Mouse (Mus musculus): Measurements from ENCODE around the gene Dffa.
A peak's percentile ranks its signal among the peaks of the same experiment; 100 is the strongest.

The Dffa gene

DNA sequence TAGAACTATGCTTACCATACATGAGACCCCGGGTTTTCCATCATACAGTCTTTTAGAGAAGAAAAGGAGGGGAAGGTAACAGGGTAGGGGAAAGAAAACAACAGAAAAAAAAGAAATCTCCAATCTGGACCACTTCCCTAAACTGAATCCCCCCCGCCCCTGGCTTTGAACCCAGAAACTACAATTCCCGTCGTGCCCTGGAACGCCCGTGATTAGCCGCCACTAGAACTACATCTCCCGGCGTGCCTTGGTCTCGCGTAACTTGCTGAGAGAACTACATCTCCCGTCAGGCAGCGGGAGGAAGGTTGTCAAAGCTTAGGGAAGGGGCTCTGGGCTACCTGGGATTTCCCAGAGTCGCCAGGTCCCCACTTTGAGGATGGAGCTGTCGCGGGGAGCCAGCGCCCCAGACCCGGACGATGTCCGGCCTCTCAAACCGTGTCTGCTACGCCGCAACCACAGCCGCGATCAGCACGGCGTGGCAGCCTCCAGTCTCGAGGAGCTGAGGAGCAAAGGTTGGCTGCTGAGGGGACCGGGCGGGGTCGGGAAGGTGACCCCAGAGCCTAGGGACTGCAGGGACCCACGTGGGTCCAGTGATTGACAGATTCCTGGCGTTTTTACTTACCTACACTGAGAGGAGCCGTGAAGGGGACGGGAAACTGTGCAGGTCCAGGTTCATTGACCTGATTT is at the start of gene Dffa:
TSS of gene Dffa (plus strand) at position 272 of the 687 bp plus-strand sequence.
- DNase-seq (ENCODE audit: low spot score) = peak; percentile 85

DNA sequence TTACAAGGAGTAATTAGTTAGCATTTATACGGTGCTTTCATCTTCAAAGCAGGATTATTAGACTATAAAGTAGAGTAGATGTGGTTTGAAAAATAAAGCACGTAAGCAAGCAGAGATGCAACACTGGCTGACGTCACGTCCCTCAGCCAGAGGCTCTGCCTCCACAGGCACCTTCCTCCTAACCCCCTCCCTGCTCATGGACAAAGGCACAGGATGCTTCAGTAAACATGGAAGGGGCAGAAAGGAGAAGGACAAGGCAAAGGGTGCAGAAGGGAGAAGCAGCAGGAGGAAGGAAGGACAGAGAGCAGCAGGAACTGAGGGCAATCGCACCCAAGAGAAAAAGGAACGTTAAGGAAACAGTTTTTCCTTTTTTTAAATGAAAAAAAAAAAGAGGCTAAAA is 48.1 kb upstream of the Dffa start:
- no peak for DNase-seq (ENCODE audit: low spot score)

DNA sequence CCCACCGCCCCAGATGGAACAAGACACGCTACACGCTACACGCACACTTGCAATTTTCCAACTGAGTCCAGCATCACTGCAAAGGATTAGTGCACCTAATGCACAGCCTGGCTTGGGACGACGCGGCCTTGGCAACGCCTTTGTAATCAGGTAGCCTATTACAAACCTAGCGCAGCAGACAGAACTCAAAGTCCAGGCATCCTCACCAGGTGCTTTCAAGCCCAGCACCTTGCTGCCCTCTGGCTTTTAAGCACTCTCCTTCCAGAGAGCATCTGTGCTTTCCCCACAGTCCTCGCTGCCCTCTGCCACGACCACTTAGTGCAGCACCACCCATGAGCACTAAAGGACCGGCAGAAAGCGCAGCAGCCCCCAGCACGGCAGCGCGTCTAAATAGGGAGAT is 47.0 kb upstream of the Dffa start:
- no peak for DNase-seq (ENCODE audit: low spot score)

DNA sequence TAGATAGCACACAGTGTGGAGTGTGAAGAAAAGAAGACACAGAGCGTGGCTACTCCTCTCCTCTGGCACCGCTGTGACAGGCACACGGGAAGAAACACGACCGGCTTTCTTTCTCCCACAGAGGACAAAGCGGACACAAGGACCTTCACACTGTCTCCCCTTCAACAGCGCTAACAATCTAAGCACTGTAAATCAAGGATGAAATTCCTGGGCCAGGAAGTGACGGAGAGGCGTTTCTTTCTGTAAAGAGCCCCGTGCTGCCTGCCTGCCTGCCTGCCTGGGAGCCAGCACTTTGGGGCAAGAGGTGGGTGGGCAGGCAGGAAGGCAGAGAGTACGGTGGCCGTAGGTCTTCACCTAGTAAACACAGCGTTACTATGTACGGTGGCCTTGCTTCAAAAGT is 46.5 kb upstream of the Dffa start:
- no peak for DNase-seq (ENCODE audit: low spot score)

DNA sequence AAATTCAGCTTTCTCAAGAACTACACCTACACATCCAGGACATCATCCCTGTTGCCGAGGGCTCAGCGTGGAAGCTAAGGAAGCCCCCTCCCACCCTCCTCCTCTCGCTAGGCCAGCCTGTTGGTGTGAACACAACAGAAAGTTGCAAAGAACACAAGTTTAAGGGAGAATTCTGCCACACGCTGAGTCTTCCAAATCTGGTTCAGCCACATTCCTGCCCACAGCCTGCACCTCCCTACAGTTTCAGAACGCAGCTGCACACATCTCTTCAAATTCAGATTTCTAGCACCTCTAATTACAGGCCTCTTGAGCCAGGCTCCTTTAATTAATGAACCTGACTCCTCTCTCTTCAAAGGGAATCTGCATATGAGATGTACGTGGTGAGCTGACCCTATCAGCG is 45.6 kb upstream of the Dffa start:
- no peak for DNase-seq (ENCODE audit: low spot score)

DNA sequence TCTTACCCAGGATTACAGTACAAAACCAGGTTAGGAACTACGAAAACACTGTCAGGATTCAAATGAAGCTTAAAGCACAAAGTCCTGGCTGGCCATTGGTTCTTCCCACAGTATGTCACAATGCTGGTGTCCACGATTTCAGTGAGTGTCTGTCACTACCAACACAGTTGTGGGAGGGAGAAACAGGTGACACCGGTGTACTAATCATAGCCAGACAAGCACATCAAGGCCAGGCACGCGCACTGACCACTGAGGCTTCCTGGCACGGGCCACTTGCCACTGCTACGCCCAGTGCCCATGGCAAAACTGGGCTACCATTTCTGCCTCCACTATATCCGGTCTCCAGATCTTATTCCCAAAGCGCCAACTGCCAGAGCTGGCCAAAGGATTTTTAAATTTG is 44.2 kb upstream of the Dffa start:
- DNase-seq (ENCODE audit: low spot score) = no peak

DNA sequence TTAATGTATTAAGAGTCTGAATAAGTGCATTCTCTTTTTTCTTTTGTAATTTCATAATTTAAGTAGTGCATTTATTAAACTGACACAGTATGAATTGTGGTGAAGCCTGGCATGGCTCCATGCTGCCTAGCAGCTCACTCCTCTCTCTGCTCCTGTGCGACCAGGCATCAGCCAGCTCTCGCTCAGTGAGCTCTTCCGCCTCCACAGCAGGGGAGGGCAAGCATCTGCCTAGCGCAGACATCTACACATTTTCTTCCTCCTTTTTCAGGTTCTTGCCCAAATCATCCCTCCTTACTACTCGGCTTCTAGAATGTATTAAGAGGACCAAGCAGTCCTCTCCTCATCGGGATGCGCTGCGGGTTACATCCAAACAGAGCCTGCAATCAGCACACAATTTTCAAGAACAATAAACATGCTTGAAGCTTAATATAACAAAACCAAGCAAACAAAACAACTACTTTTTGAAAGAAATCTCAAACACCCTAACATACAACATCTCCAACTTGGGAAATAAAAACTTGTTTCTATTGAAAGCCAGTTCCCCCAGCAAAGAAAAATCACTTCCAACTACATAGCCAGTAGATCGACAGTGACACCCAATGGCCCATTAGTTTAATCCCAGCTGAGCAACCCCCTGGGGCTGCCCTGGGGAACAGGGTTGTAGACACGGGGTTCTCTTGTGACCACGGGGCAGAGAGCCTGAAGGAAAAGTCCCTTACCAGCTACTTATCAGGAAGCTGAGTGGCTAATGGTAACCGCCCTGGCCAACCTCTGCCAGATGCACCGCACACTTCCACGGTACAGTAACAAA is 43.1 kb upstream of the Dffa start:
- no peak for DNase-seq (ENCODE audit: low spot score)

DNA sequence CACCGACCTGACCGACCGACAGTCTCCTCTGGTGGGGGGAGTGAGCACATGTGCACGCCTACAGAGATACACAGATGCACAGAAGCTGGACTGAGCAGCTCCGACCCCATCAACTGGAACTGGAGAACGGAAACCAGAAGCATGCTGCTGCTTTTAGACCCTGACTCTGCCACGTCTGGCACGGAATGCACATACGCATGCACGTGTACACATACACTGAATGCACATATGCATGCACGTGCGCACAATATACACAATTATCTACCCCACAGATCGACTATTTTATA is 42.6 kb upstream of the Dffa start:
- no peak for DNase-seq (ENCODE audit: low spot score)

DNA sequence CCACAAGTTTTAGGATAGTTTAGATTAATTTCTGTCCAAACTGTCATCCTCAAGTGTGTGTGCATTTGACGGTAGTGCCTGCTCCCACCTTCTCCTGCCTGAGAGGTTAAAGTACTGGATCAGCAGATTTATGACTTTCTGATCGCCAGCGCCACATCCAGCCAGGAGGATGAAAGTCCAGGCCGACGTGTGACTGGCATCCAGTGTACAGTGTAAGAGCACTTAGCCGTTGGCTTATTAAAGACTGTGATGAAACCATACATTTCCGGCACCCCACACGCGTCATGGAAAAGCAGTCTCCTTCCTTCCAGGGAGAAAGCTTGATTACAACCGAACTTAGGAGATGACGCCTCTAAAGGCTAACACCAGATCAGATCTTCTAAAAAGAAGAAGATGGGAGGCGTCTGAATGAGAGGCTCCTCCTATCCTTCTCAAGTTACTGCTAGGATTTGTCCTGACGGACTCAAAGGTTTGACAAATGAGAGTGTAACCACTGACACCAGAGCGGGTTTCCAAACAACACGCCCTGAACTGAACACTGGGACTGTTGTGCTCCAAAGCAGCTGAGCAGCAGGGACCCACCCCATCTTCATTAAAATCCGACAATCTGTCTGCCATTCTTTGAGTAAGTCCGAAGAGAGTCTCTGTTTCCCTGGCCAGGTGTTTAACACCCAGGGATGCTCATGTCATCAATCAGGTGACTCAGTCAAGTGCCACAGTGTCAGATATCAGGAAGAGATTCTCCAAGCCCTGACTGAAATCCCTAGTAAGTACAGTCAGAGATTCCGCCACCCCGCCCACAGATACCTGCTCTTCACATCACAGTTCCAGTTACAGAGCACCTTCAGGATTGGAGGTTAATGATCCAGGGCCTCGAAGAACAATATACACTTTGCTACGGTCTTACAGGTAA is 41.3 kb upstream of the Dffa start:
- DNase-seq (ENCODE audit: low spot score) = no peak

DNA sequence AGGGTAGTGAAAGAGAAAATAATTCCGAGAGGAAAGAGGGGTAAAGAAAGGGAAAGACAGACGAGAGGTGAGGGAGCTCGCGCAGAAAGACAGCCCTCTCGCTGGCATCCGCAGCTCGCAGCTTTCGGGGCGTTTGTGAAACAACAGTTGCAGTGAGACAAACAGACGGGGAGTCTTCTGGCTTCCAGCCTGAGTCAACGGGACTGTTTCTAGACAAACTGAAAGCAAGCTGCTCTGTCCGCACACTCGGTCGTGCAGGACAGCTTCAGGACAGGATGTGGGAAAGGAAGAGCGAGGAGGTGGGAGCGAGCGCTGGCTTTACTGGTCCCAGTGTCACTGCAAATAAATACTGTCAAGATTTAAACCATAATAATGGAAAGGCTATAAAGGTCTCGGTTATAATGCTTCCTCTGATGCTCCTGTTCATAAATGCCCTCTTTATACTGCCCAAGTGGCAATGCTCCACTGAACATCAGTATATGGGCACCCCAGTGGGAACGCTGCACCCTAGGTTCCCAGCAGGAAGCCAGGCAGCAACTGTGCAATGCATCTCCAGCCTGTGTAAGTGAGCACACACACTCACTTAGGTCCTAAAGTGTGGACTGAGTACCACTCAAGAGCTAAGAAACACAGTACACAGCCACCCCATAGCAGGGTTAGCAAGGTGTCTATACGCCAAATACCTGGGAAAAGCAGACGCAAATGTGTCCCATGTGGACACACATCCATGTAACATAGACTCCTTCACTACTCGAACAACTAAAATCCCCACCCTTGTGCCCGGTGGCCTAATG is 39.7 kb upstream of the Dffa start:
- no peak for DNase-seq (ENCODE audit: low spot score)

DNA sequence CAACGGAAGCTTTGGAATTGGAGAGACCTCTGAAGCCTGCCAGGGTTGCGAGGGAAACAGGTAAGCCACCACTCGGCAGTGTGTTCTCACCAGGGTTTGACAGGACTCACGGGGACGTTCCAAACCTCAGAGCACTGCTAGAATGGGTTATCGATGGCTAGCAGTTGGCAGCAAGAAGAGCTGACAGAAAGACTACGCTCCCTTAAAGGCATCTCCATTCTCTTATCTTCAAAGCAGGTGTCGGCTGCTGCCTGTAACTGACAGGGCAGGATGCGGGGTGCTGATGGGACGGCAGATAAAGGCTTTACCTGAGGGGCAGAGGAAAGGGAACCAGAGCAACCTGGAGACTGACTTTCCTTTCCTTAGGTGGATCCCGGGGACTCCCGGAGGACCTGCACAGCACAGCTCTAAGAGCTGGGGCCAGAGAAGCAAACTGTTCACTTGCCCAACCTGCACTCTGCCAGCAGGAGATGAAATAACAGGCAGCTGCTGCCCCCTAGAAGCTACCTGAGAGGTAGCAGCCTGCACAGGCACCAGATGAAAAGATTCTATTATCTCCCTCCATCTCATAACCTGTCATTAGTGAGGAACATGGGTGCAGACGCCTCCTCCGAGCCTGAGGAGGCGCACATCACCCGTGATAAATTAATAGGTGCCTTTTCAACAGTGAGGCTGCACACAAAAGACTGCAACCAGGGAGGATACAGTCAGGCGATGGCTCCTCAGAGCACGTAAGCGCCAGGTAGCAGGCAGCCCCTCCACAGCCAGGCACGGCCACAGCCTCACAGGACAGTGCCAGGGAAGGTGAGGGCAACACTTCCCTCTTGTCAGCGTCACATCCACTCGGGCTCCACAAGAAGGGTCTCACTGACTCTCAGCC is 37.0 kb upstream of the Dffa start:
- no peak for DNase-seq (ENCODE audit: low spot score)

DNA sequence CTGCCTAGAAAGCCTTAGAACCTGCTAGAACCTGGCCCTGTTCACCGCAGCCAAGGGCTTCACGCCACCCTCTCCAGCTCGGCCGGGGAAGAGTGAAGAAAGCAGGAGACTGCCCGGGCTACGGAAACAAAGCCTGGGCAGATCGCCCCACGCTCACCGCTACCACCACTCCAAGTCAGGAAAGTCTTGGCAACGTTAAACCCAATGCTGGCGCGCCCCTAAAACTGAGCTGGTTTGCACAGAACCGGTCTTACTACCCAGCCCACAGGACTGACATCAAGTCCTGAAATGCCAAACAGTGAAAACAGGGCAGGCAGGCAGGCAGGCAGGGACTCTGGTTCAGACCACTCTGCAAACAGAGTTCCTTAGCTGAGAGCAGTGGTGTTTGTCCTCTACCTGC is 28.9 kb upstream of the Dffa start:
- DNase-seq (ENCODE audit: low spot score) = no peak

DNA sequence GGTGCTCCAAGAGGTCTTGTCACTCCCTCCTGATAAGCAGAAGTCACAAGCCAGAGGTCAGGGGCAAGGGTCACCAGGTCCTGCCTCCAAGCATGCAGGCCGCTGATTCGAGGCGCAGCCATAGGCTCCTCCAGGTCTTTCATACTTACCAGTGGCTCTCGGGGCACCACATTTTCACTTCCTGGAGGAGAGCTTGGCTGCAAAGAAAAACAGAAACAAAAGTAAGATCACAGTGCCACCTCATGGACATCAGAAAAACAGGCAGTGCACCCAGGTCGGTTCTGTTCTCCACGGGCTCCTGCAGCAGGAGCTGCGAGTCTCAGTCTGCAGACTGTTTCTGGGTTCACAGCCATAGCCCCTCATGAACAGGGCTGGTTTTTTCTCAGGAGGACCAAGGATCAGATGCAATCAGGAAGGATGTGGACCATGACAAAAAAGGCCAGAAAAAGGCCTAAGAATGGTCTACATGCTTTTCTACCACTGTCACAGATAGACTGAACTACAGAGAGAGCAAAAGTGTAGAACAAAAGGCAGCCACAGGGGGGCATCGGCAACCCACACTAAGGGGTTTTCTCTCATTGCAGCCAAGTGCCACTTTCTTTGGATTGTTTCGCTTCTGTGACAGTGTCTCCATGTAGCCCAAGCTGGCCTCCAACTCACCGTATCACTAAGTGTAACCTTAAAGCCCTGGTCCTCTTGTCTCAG is 27.9 kb upstream of the Dffa start:
- peak; percentile 70 for DNase-seq (ENCODE audit: low spot score)

DNA sequence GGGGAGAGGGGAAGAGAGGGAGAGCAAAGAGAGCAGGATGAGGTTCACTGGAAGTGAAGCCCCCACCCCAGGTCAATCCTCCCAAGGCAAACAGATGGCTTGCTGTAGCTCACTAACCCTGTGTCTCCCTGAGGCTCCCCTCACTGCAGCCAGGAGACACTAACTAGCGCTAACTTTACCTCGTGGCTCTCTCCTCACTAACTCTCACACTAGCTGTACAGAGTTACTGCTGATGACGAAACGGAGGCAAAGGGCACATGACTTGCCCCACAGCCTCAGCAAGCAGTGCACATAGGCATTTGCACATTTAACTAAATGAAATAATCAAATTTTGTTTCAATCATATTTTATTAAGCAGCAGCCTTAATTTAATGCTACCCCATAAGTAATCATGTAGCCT is 25.7 kb upstream of the Dffa start:
- peak; percentile 76 for DNase-seq (ENCODE audit: low spot score)

DNA sequence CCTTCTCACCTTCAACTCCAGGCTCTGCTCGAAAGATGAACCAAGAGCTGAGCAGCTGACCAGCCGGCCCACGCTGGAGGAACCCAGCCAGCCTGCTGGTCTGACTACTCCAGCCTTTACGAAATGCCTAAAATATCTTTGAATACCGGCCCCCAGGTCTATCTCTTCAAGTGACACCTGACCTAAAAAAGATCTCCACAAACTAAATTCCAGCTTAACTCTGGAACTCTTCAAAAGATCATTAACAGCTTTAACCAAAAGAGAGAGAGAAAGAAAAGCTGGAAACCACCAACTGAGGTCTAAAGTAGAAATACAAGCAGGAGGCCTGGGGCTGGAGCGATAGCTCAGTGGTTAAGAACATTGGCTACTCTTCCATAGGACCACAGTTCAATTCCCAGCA is 24.3 kb upstream of the Dffa start:
- no peak for DNase-seq (ENCODE audit: low spot score)

DNA sequence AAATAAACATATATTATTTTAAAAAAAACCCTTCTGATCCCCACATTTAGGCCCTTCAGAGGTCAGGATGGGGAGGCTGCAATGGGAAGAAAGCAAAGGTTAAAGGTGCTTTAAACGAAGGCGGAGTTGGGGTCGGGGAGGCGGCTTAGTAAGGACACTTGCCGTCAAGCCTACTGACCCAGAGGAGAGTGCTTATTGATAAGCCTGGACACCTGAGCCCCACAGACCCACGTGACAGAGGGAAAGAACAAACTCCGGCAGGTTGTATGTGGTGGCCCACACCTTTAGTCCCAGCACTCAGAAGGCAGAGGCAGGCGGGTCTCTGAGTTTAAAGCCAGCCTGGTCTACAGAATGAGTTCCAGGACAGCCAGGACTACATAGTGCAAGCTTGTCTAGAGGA is 23.8 kb upstream of the Dffa start:
- DNase-seq (ENCODE audit: low spot score) = no peak

DNA sequence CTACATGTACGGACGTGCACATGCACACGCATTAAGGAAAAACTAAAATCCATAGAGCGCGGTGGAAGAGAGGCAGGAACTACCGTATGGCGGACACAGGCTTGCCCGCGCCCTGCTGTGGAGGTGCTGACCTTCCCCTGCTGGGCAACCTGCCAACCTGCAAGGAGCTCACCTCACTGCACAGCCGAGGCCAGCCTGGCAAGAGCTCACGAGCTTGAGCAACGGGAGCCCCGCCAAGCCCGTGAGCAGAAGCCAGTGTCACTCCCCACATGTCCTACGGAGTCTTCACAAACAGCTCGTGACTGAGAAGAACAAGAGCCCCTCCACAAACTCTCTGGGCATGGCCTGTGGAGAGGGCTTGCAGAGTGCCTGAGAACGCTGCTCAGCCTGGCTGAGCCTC is 22.4 kb upstream of the Dffa start:
- peak; percentile 79 for DNase-seq (ENCODE audit: low spot score)

DNA sequence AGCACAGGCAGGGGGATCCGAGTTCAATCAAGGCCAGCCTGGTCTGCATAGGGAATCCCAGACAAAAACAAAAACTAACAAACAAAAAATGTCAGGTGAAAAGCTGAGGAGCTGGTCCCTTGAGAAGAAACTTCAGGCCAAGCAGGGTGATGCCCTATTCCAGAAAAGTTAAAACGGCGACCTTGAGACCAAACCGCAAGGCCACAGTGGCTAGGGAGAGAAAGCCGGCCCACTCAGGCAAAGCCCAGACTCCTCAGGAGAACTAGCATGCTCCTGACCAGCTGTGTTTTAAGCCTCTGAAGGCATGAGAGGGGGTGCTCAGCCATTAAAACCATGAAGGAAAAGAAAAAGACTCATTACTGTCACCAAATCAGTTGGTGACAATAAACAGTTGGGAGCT is 18.6 kb upstream of the Dffa start:
- DNase-seq (ENCODE audit: low spot score) = no peak

DNA sequence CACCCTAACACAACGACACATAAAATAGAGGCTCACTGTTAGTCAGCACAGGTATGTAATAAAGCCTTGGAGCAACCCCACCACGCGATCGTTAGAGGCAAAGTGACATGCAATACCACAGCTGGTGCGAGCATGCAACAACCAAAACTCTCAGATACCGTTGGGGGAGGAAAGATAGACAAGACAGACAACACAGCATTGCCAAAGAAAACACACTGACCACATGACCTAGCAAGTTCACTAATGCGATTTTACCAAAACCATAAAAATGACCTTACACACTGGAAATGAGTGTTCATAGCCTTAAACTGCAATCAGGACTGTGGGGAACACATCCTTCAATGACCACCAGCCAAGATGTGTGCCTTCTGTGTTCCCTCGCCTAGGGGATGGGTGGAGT is 12.6 kb upstream of the Dffa start:
- DNase-seq (ENCODE audit: low spot score) = peak; percentile 32

DNA sequence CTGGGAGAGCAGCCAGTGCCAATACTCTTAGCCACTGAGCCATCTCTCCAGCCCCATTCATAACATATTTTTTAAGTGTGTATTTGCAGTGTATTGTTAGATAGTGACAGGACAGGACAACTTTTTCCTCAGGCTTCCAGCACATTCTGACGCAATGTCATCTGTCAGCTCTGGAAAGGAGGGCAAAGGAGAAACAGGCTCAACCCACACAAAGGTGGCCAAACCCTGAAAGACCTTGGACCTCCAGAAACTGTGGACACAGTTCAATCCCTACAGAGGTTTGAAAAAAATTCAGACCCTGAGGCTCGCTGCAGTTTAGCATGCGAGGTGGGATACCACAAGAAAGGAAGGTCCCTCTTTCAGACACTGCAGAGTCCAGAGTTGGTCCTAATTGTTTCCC is 6.0 kb upstream of the Dffa start:
- peak; percentile 84 for DNase-seq (ENCODE audit: low spot score)

DNA sequence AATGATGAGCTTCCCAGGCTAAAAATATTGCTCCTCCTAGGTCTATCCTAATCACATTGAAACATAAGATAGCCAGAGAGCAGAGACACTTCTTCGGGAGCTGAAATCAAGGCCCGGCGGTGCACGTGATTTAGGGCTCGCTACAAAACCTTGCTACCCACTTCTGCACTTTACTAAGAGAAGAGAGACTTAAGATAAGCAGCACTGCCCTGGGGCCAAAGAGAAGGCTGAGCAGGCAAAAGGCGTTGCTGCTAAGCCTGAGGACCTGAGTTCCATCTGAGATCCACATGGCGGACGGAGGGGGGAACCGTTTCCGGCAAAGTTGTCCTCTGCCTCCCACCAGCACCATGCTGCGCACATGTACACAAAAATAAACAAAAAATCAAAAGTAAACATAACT is 5.4 kb upstream of the Dffa start:
- peak; percentile 38 for DNase-seq (ENCODE audit: low spot score)

Measured in adipocyte (in vitro differentiated cells).